Mouse (Mus musculus): ENCODE measurements around the gene Rhoc.

The Rhoc gene

GRCm38 (mm10) chr3:104841049-104841448 lies 52.9 kb downstream of the Rhoc start:
- Histone ChIP-seq H3K4me1 (replicated peaks; ENCODE audit: low read depth, low read length) (no peaks in the 10 kb centered on the region), H3K36me3 (ENCODE audit: insufficient read depth, low read length) (peaks cover 77% of the 10 kb centered on the region), H3K9me3 (ENCODE audit: low read length) (no peaks in the 10 kb centered on the region), H3K27me3 (ENCODE audit: insufficient read depth, low read length) (no peaks in the 10 kb centered on the region), H3K4me3 (replicated peaks; ENCODE audit: low read length) (no peak overlapping the region)
- TF ChIP-seq CTCF (conservative IDR thresholded peaks at IDR 0.05; ENCODE audit: low read length), result no peak
- no peak for TF ChIP-seq POU5F1 (IDR thresholded peaks at IDR 0.05; ENCODE audit: borderline replicate concordance, low read length)
- TF ChIP-seq NANOG (IDR thresholded peaks at IDR 0.05; ENCODE audit: borderline replicate concordance, low read length), result no peak

Measured in E14TG2a.4 (cell line).